Mouse (Mus musculus) megakaryocyte, embryonic 14.5 days (primary cell): ENCODE data around the gene Ino80d.

ENCODE experiments used
- FLI1 ChIP-seq: IDR thresholded peaks from 2 replicates; pipeline ENCODE4 v1.6.1; 2012; ENCODE audit warnings: low read length, inconsistent platforms, mixed read lengths
- GATA1 ChIP-seq: IDR thresholded peaks from 3 replicates; pipeline ENCODE4 v1.6.1; 2012; ENCODE audit warnings: mixed read lengths, low read length, inconsistent platforms, borderline replicate concordance

GRCm38 (mm10) chr1:63049977-63050376 is 64.5 kb downstream of the Ino80d start:
- TF ChIP-seq GATA1 (no peak), FLI1 (no peak)
